Mouse (Mus musculus): ENCODE data around the gene Inpp5a. TPM values are rescaled to one million over a fixed set of nuclear protein-coding genes. Genes with fewer than 3 reads are reported as not detected.
A peak's percentile ranks its signal among the peaks of the same experiment; 100 is the strongest.

The Inpp5a gene
- polyA plus RNA-seq, 1 experiment from 2014 or later: 4.0 TPM

- Histone ChIP-seq H3K27me3 (no peaks in the 10 kb centered on the region), H3K36me3 (no peaks in the 10 kb centered on the region), H3K9me3 (replicated peaks) (no peaks in the 10 kb centered on the region), H3K27ac (no peak overlapping the region), H3K4me2 (no peak overlapping the region), H3K9ac (no peak overlapping the region), H3K4me1 (replicated peaks) (no peaks in the 10 kb centered on the region), H3K4me3 (replicated peaks) (no peak overlapping the region)
- 68% methylated on average over 3 of the region's 3 CpGs for WGBS (ENCODE audit: insufficient replicate concordance)
- ATAC-seq (ENCODE audit: low read depth): no peak
- DNase-seq: no peak
Measured at GRCm38 (mm10) chr7:139378355-139378754, 10.6 kb upstream of the Inpp5a start.

DNA sequence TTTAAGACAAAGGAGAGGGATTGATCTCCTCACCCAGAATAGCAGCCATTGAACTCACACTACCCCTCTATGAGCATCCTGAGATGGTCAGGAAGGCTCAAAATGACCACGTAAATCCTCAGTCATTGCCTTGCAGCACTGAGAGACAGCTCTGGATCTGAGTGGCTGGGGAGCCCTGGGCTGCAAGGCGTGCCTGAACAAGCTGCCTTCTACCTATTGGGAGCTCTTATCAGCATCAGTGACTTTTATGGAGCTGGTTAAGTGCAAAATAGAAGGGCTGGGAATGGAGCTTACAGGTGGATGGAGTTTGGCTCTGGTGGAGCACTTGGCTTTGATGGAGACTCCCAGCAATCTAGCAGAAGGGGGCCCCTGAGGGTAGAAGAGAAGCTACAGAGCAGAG, 9.2 kb upstream of the Inpp5a start:
- Histone ChIP-seq H3K27ac (no peak overlapping the region), H3K9ac (no peak overlapping the region), H3K9me3 (replicated peaks) (no peaks in the 10 kb centered on the region), H3K4me2 (no peak overlapping the region), H3K4me3 (replicated peaks) (no peak overlapping the region), H3K36me3 (no peaks in the 10 kb centered on the region), H3K4me1 (replicated peaks) (peaks cover 8% of the 10 kb centered on the region), H3K27me3 (no peaks in the 10 kb centered on the region)
- DNase-seq (no peak), ATAC-seq (ENCODE audit: low read depth) (no peak)
- 59% methylated on average over 2 of the region's 2 CpGs for WGBS (ENCODE audit: insufficient replicate concordance)

- Histone ChIP-seq H3K4me3 (replicated peaks) (no peak overlapping the region), H3K36me3 (no peaks in the 10 kb centered on the region), H3K4me2 (no peak overlapping the region), H3K27me3 (no peaks in the 10 kb centered on the region), H3K9ac (no peak overlapping the region), H3K4me1 (replicated peaks) (peaks cover 11% of the 10 kb centered on the region), H3K27ac (no peak overlapping the region), H3K9me3 (replicated peaks) (no peaks in the 10 kb centered on the region)
- ATAC-seq (ENCODE audit: low read depth) (no peak), DNase-seq (no peak)
- 47% methylated on average over 4 of the region's 4 CpGs for WGBS (ENCODE audit: insufficient replicate concordance)
Measured at GRCm38 (mm10) chr7:139380225-139380624, 8.7 kb upstream of the Inpp5a start.

DNA sequence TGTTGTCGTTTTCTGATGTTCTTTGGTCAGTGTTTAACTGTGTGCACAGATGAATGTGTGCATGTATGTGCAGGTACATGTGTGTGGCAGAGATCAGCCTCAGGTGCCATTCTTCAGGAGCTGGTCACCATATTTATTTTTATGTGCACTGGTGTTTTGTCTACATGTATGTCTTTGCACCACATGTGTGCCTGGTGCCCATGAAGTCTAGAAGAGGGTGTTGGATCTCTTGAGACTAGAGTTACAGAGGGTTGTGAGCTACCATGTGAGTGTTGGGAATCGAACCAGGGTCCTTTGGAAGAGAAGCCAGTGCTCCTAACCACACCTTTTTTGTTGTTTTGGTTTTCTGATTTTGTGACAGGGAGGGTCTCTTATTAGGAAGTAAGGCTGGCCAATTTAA, 7.0 kb upstream of the Inpp5a start:
- H3K36me3 ChIP-seq: no peaks in the 10 kb centered on the region
- H3K4me3 ChIP-seq (replicated peaks): no peak overlapping the region
- no peaks in the 10 kb centered on the region for H3K27me3 ChIP-seq
- peaks cover 11% of the 10 kb centered on the region for H3K4me1 ChIP-seq (replicated peaks)
- H3K27ac ChIP-seq: no peak overlapping the region
- H3K4me2 ChIP-seq: no peak overlapping the region
- no peak overlapping the region for H3K9ac ChIP-seq
- 54% methylated on average over 2 of the region's 2 CpGs for WGBS (ENCODE audit: insufficient replicate concordance)
- ATAC-seq (ENCODE audit: low read depth) (no peak), DNase-seq (no peak)
- H3K9me3 ChIP-seq (replicated peaks): no peaks in the 10 kb centered on the region

- no peak overlapping the region for H3K4me3 ChIP-seq (replicated peaks)
- no peak for DNase-seq
- no peak overlapping the region for H3K27ac ChIP-seq
- H3K9me3 ChIP-seq (replicated peaks): no peaks in the 10 kb centered on the region
- no peak for ATAC-seq (ENCODE audit: low read depth)
- H3K4me2 ChIP-seq: no peak overlapping the region
- whole genome bisulfite sequencing (ENCODE audit: insufficient replicate concordance): 65% methylated on average over 2 of the region's 2 CpGs
- no peaks in the 10 kb centered on the region for H3K27me3 ChIP-seq
- H3K36me3 ChIP-seq: no peaks in the 10 kb centered on the region
- peaks cover 15% of the 10 kb centered on the region for H3K4me1 ChIP-seq (replicated peaks)
- no peak overlapping the region for H3K9ac ChIP-seq
Measured at GRCm38 (mm10) chr7:139382796-139383195, 6.1 kb upstream of the Inpp5a start.

DNA sequence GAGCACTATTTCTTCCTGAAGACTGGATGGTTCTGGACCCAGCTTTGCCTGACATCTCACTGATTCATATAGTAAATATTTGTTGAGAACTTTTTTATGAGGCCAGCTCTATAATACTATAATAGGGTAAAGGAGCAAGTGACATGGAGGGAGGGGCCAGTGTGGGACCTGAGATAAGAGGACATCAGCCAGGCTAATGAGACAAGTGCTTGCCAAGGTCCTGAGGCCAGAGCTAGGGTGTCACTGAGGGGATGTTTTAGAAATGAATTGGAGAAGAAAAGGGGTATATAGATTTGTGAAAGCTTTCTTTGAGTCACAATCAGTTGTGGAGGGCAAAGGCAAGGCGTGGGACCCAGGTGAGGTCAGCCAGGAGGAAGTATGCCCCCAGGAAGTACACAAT, 4.4 kb upstream of the Inpp5a start:
- WGBS (ENCODE audit: insufficient replicate concordance): 44% methylated on average over 1 of the region's 1 CpGs
- ATAC-seq (ENCODE audit: low read depth): no peak

DNA sequence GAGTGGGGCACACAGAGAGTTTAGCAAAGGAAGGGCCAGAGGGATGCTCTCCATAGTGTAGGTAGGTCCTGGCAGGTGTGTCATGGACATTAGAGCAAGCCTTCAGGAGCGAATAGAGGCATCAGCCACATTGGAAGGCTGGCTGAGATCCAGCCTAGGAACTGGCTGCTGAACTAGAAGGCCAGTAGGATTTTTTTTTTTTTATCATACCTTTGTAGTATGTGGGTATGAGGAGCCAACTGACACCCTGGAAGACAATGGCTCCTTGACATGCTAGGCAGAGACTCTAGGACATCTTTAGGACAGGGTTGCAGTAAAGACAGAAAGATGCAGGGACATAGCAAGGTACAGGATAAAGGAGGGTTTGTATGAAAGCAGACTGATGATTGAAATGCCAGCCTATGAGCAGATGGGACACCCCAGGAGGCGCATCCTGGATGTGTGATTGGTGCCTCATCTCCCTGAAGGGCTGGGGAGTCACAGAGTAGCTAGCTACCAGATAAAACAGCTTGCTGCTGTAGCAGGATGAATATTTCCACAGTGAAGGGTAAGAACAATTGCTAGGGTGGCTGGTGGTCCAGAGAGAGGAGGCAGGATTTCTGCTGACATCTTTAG, 3.9 kb upstream of the Inpp5a start:
- Histone ChIP-seq H3K4me1 (replicated peaks) (peaks cover 31% of the 10 kb centered on the region), H3K9ac (no peak overlapping the region), H3K27ac (no peak overlapping the region), H3K36me3 (no peaks in the 10 kb centered on the region), H3K9me3 (replicated peaks) (no peaks in the 10 kb centered on the region), H3K27me3 (no peaks in the 10 kb centered on the region), H3K4me2 (no peak overlapping the region), H3K4me3 (replicated peaks) (no peak overlapping the region)
- DNase-seq: no peak
- ATAC-seq (ENCODE audit: low read depth): no peak
- 56% methylated on average over 2 of the region's 2 CpGs for WGBS (ENCODE audit: insufficient replicate concordance)

More for the DNA sequence above, 4.4 kb upstream of the Inpp5a start:
- Histone ChIP-seq H3K36me3 (no peaks in the 10 kb centered on the region), H3K4me2 (no peak overlapping the region), H3K9me3 (replicated peaks) (no peaks in the 10 kb centered on the region), H3K9ac (no peak overlapping the region), H3K27ac (no peak overlapping the region), H3K4me1 (replicated peaks) (peaks cover 26% of the 10 kb centered on the region), H3K27me3 (no peaks in the 10 kb centered on the region), H3K4me3 (replicated peaks) (no peak overlapping the region)
- DNase-seq: no peak

- Histone ChIP-seq H3K27me3 (no peaks in the 10 kb centered on the region), H3K9me3 (replicated peaks) (no peaks in the 10 kb centered on the region)
- ATAC-seq (ENCODE audit: low read depth): no peak
Measured at GRCm38 (mm10) chr7:139386933-139387690, 1.8 kb upstream of the Inpp5a start.

DNA sequence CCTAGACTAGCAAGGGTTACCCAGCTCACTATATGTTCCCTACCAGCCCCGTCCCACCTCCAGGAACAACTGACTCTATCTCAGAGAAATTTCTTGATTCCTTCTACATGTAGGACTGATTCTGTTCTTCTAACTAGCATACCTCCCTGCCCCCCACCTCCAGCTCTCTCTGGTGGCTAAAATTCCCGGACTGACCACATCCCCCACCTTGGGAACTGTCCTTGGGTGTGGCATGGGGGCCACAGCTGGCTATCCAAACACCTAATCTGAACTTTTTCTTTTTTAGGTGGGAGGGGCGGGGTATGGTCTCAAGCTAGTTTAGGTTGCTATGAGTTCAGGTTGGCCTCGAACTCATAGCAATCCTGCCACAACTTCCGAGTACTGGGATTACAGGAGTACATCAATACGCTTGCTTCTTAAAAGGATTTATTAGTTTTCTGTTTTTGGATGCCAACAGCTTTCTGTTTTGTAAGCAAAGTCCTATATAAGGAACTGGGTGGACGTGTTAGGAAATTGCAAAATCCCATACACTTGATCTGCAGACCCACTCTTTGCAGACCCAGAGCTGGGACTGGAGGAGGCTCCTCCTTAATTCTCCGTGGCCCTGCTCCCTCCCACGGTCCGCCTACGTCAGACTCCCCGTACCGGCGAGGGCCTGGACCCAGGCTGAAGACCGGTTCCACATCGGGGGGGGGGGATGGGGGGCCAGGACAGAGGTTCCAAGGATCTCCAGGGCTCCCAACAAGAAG, 814 bp upstream of the Inpp5a start:
- H3K27ac ChIP-seq: peak overlapping the region; percentile 45; the same call in 1 of the 2 replicates
- no peaks in the 10 kb centered on the region for H3K36me3 ChIP-seq
- peaks cover 46% of the 10 kb centered on the region for H3K4me1 ChIP-seq (replicated peaks)
- ATAC-seq (ENCODE audit: low read depth) (peak; percentile 62), DNase-seq (no peak)
- peak overlapping the region; percentile 68 for H3K9ac ChIP-seq
- no peaks in the 10 kb centered on the region for H3K27me3 ChIP-seq
- WGBS (ENCODE audit: insufficient replicate concordance): 17% methylated on average over 16 of the region's 16 CpGs
- H3K9me3 ChIP-seq (replicated peaks): no peaks in the 10 kb centered on the region
- peak overlapping the region; percentile 98 for H3K4me2 ChIP-seq
- peak overlapping the region; percentile 80 for H3K4me3 ChIP-seq (replicated peaks)

More at GRCm38 (mm10) chr7:139386933-139387690, 1.8 kb upstream of the Inpp5a start:
- Histone ChIP-seq H3K9ac (no peak overlapping the region), H3K4me1 (replicated peaks) (peaks cover 46% of the 10 kb centered on the region), H3K4me3 (replicated peaks) (no peak overlapping the region), H3K36me3 (no peaks in the 10 kb centered on the region), H3K4me2 (no peak overlapping the region), H3K27ac (no peak overlapping the region)
- 79% methylated on average over 9 of the region's 9 CpGs for WGBS (ENCODE audit: insufficient replicate concordance)
- no peak for DNase-seq

- H3K9me3 ChIP-seq (replicated peaks): no peaks in the 10 kb centered on the region
- H3K4me1 ChIP-seq (replicated peaks): peaks cover 42% of the 10 kb centered on the region
- no peaks in the 10 kb centered on the region for H3K36me3 ChIP-seq
- no peaks in the 10 kb centered on the region for H3K27me3 ChIP-seq
- peak; percentile 3 for ATAC-seq (ENCODE audit: low read depth)
- H3K9ac ChIP-seq: peak overlapping the region; percentile 90
- peak overlapping the region; percentile 98 for H3K4me2 ChIP-seq
- H3K27ac ChIP-seq: 0 out of 2 replicates have a peak overlapping the region, but pooled peaks have one; percentile 40
- DNase-seq: peak; percentile 18
- H3K4me3 ChIP-seq (replicated peaks): peak overlapping the region; percentile 80
- 1% methylated on average over 33 of the region's 53 CpGs for WGBS (ENCODE audit: insufficient replicate concordance)
Measured at GRCm38 (mm10) chr7:139389213-139389761, 378 bp downstream of the Inpp5a start.

- H3K9ac ChIP-seq: no peak overlapping the region
- H3K4me1 ChIP-seq (replicated peaks): peaks cover 35% of the 10 kb centered on the region
- no peaks in the 10 kb centered on the region for H3K9me3 ChIP-seq (replicated peaks)
Measured at GRCm38 (mm10) chr7:139390380-139390779, 1.5 kb downstream of the Inpp5a start.

More at GRCm38 (mm10) chr7:139390380-139390779, 1.5 kb downstream of the Inpp5a start:
- 73% methylated on average over 3 of the region's 3 CpGs for WGBS (ENCODE audit: insufficient replicate concordance)
- peak overlapping the region; percentile 98 for H3K4me2 ChIP-seq
- no peaks in the 10 kb centered on the region for H3K36me3 ChIP-seq
- ATAC-seq (ENCODE audit: low read depth): no peak
- no peak for DNase-seq
- peak overlapping the region; percentile 80 for H3K4me3 ChIP-seq (replicated peaks)
- H3K27ac ChIP-seq: no peak overlapping the region
- no peaks in the 10 kb centered on the region for H3K27me3 ChIP-seq

Measured in liver, embryonic 13.5 days (tissue).